Mouse (Mus musculus): ENCODE measurements around the gene Mdfic. TPM values are rescaled to one million over a fixed set of nuclear protein-coding genes. Genes with fewer than 3 reads are reported as not detected.

Mdfic gene
- polyA plus RNA-seq, 1 experiment, result 17.6 TPM

DNA sequence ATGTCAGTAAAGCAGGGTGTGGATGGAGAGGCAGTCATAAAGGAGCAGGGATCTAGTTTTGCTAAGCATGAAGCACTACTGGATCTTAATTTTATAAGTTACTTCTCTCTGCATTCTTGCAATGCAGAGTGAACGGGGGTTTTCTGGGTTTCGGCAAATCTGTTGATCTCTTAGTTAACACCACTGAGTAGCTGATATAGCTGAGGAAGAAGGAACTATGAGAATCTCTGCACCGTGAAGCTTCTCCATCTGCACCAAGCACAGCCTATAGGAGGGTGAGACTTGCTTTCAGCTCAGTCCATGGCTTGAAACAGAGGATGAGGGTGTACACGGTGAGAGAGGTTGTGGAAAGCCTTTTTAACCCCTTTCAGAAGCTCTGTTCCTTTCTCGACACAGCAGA lies 29.6 kb downstream of the Mdfic start:
- no peak overlapping the region for H3ac ChIP-seq (ENCODE audit: control insufficient read depth, insufficient read length, low read depth)
- peaks cover 37% of the 10 kb centered on the region for H3K79me3 ChIP-seq (ENCODE audit: low read depth)
- H3K4me3 ChIP-seq (ENCODE audit: insufficient read depth, poor library complexity, severe bottlenecking), result no peak overlapping the region
- H3K36me3 ChIP-seq (ENCODE audit: control insufficient read depth, insufficient read depth), result peaks cover 36% of the 10 kb centered on the region
- TF ChIP-seq USF1 (IDR thresholded peaks at IDR 0.05; ENCODE audit: low read depth) (no peak), MYOG (IDR thresholded peaks at IDR 0.05; ENCODE audit: control insufficient read depth, extremely low read depth, insufficient read length) (no peak), MYOD1 (IDR thresholded peaks at IDR 0.05; ENCODE audit: control insufficient read depth, insufficient read length, low read depth) (no peak), CTCF (IDR thresholded peaks at IDR 0.05; ENCODE audit: control insufficient read depth, insufficient read depth, insufficient read length) (no peak), CEBPB (IDR thresholded peaks at IDR 0.05; ENCODE audit: low read depth) (no peak), FOSL1 (IDR thresholded peaks at IDR 0.05; ENCODE audit: insufficient read depth, low read length, poor library complexity, severe bottlenecking) (no peak), MAX (IDR thresholded peaks at IDR 0.05) (no peak)
- peaks cover 49% of the 10 kb centered on the region for H3K79me2 ChIP-seq (ENCODE audit: control insufficient read depth, insufficient read depth)
- no peaks in the 10 kb centered on the region for H3K27me3 ChIP-seq (ENCODE audit: control insufficient read depth, insufficient read depth, insufficient read length)

DNA sequence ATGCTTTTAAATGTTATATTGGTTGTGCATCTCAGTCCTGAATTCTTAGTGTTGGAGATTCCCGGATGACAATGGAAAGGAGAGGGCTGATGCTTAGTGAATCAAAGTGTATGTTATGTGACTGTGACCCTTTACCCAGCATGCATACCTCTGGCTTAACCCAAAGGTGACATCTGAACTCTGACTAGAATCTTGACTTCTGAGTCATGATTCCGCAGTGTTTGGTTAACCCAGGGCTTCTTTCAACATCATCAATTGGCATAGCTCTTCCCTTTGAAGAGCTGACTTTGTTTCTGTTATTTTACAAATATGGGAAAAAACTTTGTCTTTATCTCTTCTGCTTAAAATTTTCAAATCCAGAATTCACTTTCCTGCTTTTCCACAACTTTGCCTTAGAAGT lies 30.9 kb downstream of the Mdfic start:
- no peak overlapping the region for H3ac ChIP-seq (ENCODE audit: control insufficient read depth, insufficient read length, low read depth)
- peaks cover 31% of the 10 kb centered on the region for H3K79me3 ChIP-seq (ENCODE audit: low read depth)
- TF ChIP-seq FOSL1 (IDR thresholded peaks at IDR 0.05; ENCODE audit: insufficient read depth, low read length, poor library complexity, severe bottlenecking) (no peak), MAX (IDR thresholded peaks at IDR 0.05) (no peak), CTCF (IDR thresholded peaks at IDR 0.05; ENCODE audit: control insufficient read depth, insufficient read depth, insufficient read length) (no peak), CEBPB (IDR thresholded peaks at IDR 0.05; ENCODE audit: low read depth) (no peak), MYOG (IDR thresholded peaks at IDR 0.05; ENCODE audit: control insufficient read depth, extremely low read depth, insufficient read length) (no peak), MYOD1 (IDR thresholded peaks at IDR 0.05; ENCODE audit: control insufficient read depth, insufficient read length, low read depth) (no peak), USF1 (IDR thresholded peaks at IDR 0.05; ENCODE audit: low read depth) (no peak)
- H3K79me2 ChIP-seq (ENCODE audit: control insufficient read depth, insufficient read depth), result peaks cover 45% of the 10 kb centered on the region
- no peak overlapping the region for H3K4me3 ChIP-seq (ENCODE audit: insufficient read depth, poor library complexity, severe bottlenecking)
- H3K36me3 ChIP-seq (ENCODE audit: control insufficient read depth, insufficient read depth), result peaks cover 27% of the 10 kb centered on the region
- no peaks in the 10 kb centered on the region for H3K27me3 ChIP-seq (ENCODE audit: control insufficient read depth, insufficient read depth, insufficient read length)

DNA sequence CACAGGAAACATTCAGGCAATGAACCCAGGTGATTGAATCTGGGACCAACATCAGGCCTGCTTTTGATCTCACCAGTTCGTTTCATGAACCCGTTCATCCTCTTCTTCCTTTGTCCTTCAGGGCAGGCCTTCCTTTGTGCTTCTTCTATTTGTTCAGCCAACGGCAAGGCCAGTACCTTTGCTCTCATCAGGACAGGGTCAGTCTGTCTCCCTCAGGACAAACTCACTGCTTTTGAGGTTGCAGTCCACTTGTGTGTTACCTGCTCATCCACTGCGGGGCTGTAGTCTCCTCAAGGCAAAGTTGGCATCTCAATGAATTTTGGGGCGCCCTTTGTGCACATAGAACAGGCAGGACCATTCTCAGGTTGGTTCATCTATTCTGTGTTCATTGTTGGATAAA lies 31.7 kb downstream of the Mdfic start:
- Histone ChIP-seq H3K4me3 (ENCODE audit: insufficient read depth, poor library complexity, severe bottlenecking) (no peak overlapping the region), H3ac (ENCODE audit: control insufficient read depth, insufficient read length, low read depth) (no peak overlapping the region), H3K79me2 (ENCODE audit: control insufficient read depth, insufficient read depth) (peaks cover 45% of the 10 kb centered on the region), H3K36me3 (ENCODE audit: control insufficient read depth, insufficient read depth) (peaks cover 19% of the 10 kb centered on the region), H3K27me3 (ENCODE audit: control insufficient read depth, insufficient read depth, insufficient read length) (no peaks in the 10 kb centered on the region), H3K79me3 (ENCODE audit: low read depth) (peaks cover 25% of the 10 kb centered on the region)
- TF ChIP-seq MAX (IDR thresholded peaks at IDR 0.05) (no peak), CEBPB (IDR thresholded peaks at IDR 0.05; ENCODE audit: low read depth) (no peak), MYOG (IDR thresholded peaks at IDR 0.05; ENCODE audit: control insufficient read depth, extremely low read depth, insufficient read length) (no peak)

DNA sequence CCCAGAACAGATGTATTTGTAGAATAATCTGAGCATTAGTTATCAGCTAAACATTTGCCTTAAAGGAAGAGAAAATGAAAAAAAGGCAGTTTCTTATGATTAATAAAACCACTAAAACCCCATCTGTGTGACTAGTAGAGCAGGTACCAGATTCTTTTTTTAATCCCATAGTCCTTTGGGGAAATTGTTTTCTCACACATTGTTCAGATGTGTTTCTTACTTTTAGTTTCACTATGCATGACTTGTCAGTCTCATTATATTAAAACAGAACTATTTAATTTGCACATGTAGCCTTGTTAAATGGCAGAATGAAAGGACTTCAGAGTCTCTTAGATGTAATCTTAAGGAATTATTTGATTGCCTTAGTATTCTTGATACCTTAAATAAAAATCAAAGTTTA lies 32.7 kb downstream of the Mdfic start:
- Histone ChIP-seq H3K79me2 (ENCODE audit: control insufficient read depth, insufficient read depth) (peaks cover 45% of the 10 kb centered on the region), H3K36me3 (ENCODE audit: control insufficient read depth, insufficient read depth) (peaks cover 17% of the 10 kb centered on the region), H3K27me3 (ENCODE audit: control insufficient read depth, insufficient read depth, insufficient read length) (no peaks in the 10 kb centered on the region), H3K4me3 (ENCODE audit: insufficient read depth, poor library complexity, severe bottlenecking) (no peak overlapping the region), H3ac (ENCODE audit: control insufficient read depth, insufficient read length, low read depth) (no peak overlapping the region), H3K79me3 (ENCODE audit: low read depth) (peaks cover 21% of the 10 kb centered on the region)
- no peak for TF ChIP-seq CEBPB (IDR thresholded peaks at IDR 0.05; ENCODE audit: low read depth)

DNA sequence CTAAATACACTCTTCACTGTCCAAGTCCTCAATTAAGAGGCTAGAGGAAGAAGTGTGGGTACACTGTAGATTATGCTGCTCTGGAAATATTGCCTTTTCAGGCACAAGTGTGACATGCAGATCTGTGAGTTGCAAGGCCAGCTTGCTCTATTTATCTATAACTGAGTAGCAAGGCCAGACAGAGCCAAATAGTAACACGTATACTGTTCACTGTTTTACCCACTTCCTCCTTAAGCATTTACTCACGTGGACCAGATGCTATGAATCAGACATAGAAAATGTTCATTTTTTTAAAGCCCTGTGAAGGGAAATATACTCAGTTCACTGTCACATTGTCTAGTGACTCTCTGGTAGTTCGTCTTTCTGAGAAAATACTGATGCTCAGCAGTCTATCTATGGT lies 37.9 kb downstream of the Mdfic start:
- Histone ChIP-seq H3K79me3 (ENCODE audit: low read depth) (peaks cover 18% of the 10 kb centered on the region), H3K79me2 (ENCODE audit: control insufficient read depth, insufficient read depth) (peaks cover 72% of the 10 kb centered on the region), H3K4me3 (ENCODE audit: insufficient read depth, poor library complexity, severe bottlenecking) (no peak overlapping the region), H3K27me3 (ENCODE audit: control insufficient read depth, insufficient read depth, insufficient read length) (no peaks in the 10 kb centered on the region), H3K36me3 (ENCODE audit: control insufficient read depth, insufficient read depth) (peaks cover 11% of the 10 kb centered on the region), H3ac (ENCODE audit: control insufficient read depth, insufficient read length, low read depth) (no peak overlapping the region)
- TF ChIP-seq USF1 (IDR thresholded peaks at IDR 0.05; ENCODE audit: low read depth), result peak; percentile 35
- TF ChIP-seq FOSL1 (IDR thresholded peaks at IDR 0.05; ENCODE audit: insufficient read depth, low read length, poor library complexity, severe bottlenecking), result no peak

DNA sequence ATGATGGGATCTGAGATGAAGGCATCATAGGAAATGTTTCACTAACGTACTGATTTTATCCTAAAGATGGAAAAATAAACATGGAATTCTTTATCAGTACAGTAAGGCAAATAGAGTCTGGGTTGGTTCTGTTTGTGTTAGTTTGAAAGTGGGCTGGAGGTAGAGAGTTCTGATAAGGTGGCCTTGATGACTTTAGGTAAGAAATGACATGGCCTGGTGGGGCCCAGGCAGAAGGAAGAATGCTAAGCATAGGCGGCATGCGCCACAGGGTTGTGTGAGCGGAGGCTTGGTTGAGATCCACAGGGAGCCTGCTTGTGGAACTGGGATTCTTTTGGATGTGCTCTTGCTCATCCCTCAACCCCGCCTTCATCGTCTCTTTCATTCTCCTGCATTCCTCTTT lies 40.3 kb downstream of the Mdfic start:
- H3K79me3 ChIP-seq (ENCODE audit: low read depth), result peaks cover 20% of the 10 kb centered on the region
- TF ChIP-seq MYOD1 (IDR thresholded peaks at IDR 0.05; ENCODE audit: control insufficient read depth, insufficient read length, low read depth), result no peak
- no peak for TF ChIP-seq CTCF (IDR thresholded peaks at IDR 0.05; ENCODE audit: control insufficient read depth, insufficient read depth, insufficient read length)
- no peak for TF ChIP-seq MYOG (IDR thresholded peaks at IDR 0.05; ENCODE audit: control insufficient read depth, extremely low read depth, insufficient read length)
- no peak for TF ChIP-seq USF1 (IDR thresholded peaks at IDR 0.05; ENCODE audit: low read depth)
- TF ChIP-seq MAX (IDR thresholded peaks at IDR 0.05), result no peak
- TF ChIP-seq CEBPB (IDR thresholded peaks at IDR 0.05; ENCODE audit: low read depth), result no peak
- TF ChIP-seq FOSL1 (IDR thresholded peaks at IDR 0.05; ENCODE audit: insufficient read depth, low read length, poor library complexity, severe bottlenecking), result no peak
- H3K27me3 ChIP-seq (ENCODE audit: control insufficient read depth, insufficient read depth, insufficient read length), result no peaks in the 10 kb centered on the region
- H3K36me3 ChIP-seq (ENCODE audit: control insufficient read depth, insufficient read depth), result peaks cover 8% of the 10 kb centered on the region
- peaks cover 91% of the 10 kb centered on the region for H3K79me2 ChIP-seq (ENCODE audit: control insufficient read depth, insufficient read depth)
- no peak overlapping the region for H3K4me3 ChIP-seq (ENCODE audit: insufficient read depth, poor library complexity, severe bottlenecking)
- no peak overlapping the region for H3ac ChIP-seq (ENCODE audit: control insufficient read depth, insufficient read length, low read depth)
